ENCODE assay signal across 18 mouse cellular contexts in the genomic region with DNA sequence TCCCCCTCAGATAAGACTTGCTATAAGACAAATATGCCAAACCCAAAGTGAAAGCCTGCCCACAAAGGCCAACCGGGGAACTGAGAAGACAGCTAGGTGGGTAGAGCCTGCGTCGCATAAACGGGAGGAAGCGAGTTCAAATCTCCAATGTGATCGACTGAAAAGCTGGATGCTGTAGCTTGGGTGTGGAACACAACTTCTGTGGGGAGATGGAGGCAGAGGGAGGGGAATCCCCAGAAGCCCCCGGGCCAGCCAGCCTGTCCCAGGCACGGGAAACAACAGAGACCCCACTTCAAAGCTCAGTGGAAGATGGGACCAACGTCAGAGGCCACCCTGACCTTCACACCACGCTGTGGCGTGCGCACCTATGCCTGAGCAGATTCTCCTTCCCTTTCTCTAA.
"Had no signal": no experiment of that assay in that cellular context is flagged by ENCODE, and none has a peak within 500 bp of the region (broad histone marks: within the 10 kb centered on the region; RNA-seq: fewer than 3 reads in every experiment).

No protein-coding gene starts in this region.

- H3K27me3 ChIP-seq: liver, embryonic 15.5 days; lung, embryonic 15.5 days; megakaryocyte, embryonic 14.5 days; midbrain, embryonic 12.5 days; neural tube, embryonic 12.5 days; stomach, embryonic 15.5 days had no signal

- H3K4me2 ChIP-seq: liver, embryonic 15.5 days; lung, embryonic 15.5 days; midbrain, embryonic 12.5 days; neural tube, embryonic 12.5 days; stomach, embryonic 15.5 days had no signal

- ATAC-seq: liver, postnatal 0 days; lung, postnatal 0 days had no signal

- H3K9me3 ChIP-seq: liver, embryonic 15.5 days; lung, embryonic 15.5 days; megakaryocyte, embryonic 14.5 days; midbrain, embryonic 12.5 days; neural tube, embryonic 12.5 days; stomach, embryonic 15.5 days had no signal

- H3K4me3 ChIP-seq: liver, embryonic 15.5 days; lung, embryonic 15.5 days; megakaryocyte, embryonic 14.5 days; midbrain, embryonic 12.5 days; neural tube, embryonic 12.5 days; stomach, embryonic 15.5 days had no signal

- H3K9ac ChIP-seq: liver, embryonic 15.5 days; liver, postnatal 0 days; lung, embryonic 15.5 days; midbrain, embryonic 12.5 days; neural tube, embryonic 12.5 days; stomach, embryonic 15.5 days had no signal

- DNase-seq: liver, postnatal 0 days; lung, adult 2 months; lung, postnatal 14 days; lung, postnatal 36 days; midbrain, embryonic 14.5 days; right cerebral cortex, postnatal 14 days; thymus, adult 18-20 months; thymus, postnatal 14 days; thymus, postnatal 36 days had no signal

- H3K4me1 ChIP-seq: liver, embryonic 15.5 days; lung, embryonic 15.5 days; megakaryocyte, embryonic 14.5 days; midbrain, embryonic 12.5 days; neural tube, embryonic 12.5 days; stomach, embryonic 15.5 days had no signal

- H3K27ac ChIP-seq: liver, embryonic 15.5 days; lung, embryonic 15.5 days; macrophage; midbrain, embryonic 12.5 days; neural tube, embryonic 12.5 days; stomach, embryonic 15.5 days; stomach, postnatal 0 days had no signal
